In genomic region chr9:102352186-102353055, GRCm38 (mm10) we compare ENCODE assay signal across 8 mouse cellular contexts. TPM values are rescaled to one million over a fixed set of nuclear protein-coding genes. Genes with fewer than 3 reads are reported as not detected.
DNase-seq lines count a peak whose midpoint lies in the region; ATAC-seq and TF ChIP-seq lines count a peak whose summit lies in the region.

No protein-coding gene starts in this region.

- H3K4me2 ChIP-seq in kidney, embryonic 15.5 days, result peak overlapping the region; percentile 97
- H3K4me2 ChIP-seq in forebrain, embryonic 16.5 days (ENCODE audit: low read length), result peak overlapping the region; percentile 99

- H3K9ac ChIP-seq in kidney, embryonic 15.5 days, result no peak overlapping the region
- H3K9ac ChIP-seq in forebrain, embryonic 16.5 days (replicated peaks; ENCODE audit: low read depth, low read length), result peak overlapping the region; percentile 86

- no peaks in the 10 kb centered on the region for H3K9me3 ChIP-seq in kidney, embryonic 15.5 days (replicated peaks)
- no peaks in the 10 kb centered on the region for H3K9me3 ChIP-seq in forebrain, embryonic 16.5 days (ENCODE audit: control insufficient read depth, low read length)
- no peaks in the 10 kb centered on the region for H3K9me3 ChIP-seq in midbrain, embryonic 10.5 days (replicated peaks)

- H3K4me1 ChIP-seq in kidney, embryonic 15.5 days, result peaks cover 28% of the 10 kb centered on the region
- H3K4me1 ChIP-seq in forebrain, embryonic 16.5 days (replicated peaks; ENCODE audit: control insufficient read depth, insufficient read depth, low read length), result peaks cover 20% of the 10 kb centered on the region
- peaks cover 34% of the 10 kb centered on the region for H3K4me1 ChIP-seq in midbrain, embryonic 10.5 days
- no peaks in the 10 kb centered on the region for H3K4me1 ChIP-seq in lung, adult 2 months (ENCODE audit: control insufficient read depth, insufficient read depth, low read length)

- peak overlapping the region; percentile 59 for H3K4me3 ChIP-seq in kidney, embryonic 15.5 days (replicated peaks)
- peak overlapping the region; percentile 87 for H3K4me3 ChIP-seq in forebrain, embryonic 16.5 days (replicated peaks; ENCODE audit: low read length)
- H3K4me3 ChIP-seq in midbrain, embryonic 10.5 days, result peak overlapping the region; percentile 83
- H3K4me3 ChIP-seq in lung, adult 2 months (replicated peaks; ENCODE audit: extremely low read depth, low read depth, low read length), result no peak overlapping the region

- no peak for DNase-seq in kidney, adult 8-10 months
- DNase-seq in cerebellum, adult 9-11 months, result peak; percentile 60
- peak; percentile 59 for DNase-seq in midbrain, embryonic 10.5 days (ENCODE audit: low spot score)
- DNase-seq in spleen, adult 18-20 months, result no peak
- DNase-seq in left cerebral cortex, adult 9 months (ENCODE audit: low spot score in 2 of 2), result no peak
- DNase-seq in lung, adult 2 months, result no peak

- H3K36me3 ChIP-seq in kidney, embryonic 15.5 days, result no peaks in the 10 kb centered on the region
- no peaks in the 10 kb centered on the region for H3K36me3 ChIP-seq in forebrain, embryonic 16.5 days (ENCODE audit: control insufficient read depth, insufficient read depth)
- H3K36me3 ChIP-seq in midbrain, embryonic 10.5 days, result no peaks in the 10 kb centered on the region

- peaks cover 99% of the 10 kb centered on the region for H3K27me3 ChIP-seq in kidney, embryonic 15.5 days
- H3K27me3 ChIP-seq in forebrain, embryonic 16.5 days (replicated peaks; ENCODE audit: control insufficient read depth, insufficient read depth, low read length), result peaks cover 20% of the 10 kb centered on the region
- peaks cover 96% of the 10 kb centered on the region for H3K27me3 ChIP-seq in midbrain, embryonic 10.5 days (ENCODE audit: low read depth, poor library complexity, severe bottlenecking)

- no peak for ATAC-seq in kidney, embryonic 15.5 days (replicated peaks; ENCODE audit: low FRiP score)
- no peak for ATAC-seq in forebrain, embryonic 16.5 days

- no peak for TF ChIP-seq POLR2A in lung, adult 2 months (IDR thresholded peaks at IDR 0.05; ENCODE audit: borderline replicate concordance, extremely low read depth, low read depth, low read length)

- 3% methylated on average over 30 of the region's 30 CpGs for WGBS in kidney, embryonic 15.5 days
- WGBS in forebrain, embryonic 16.5 days, result 2% methylated on average over 30 of the region's 30 CpGs
- 3% methylated on average over 30 of the region's 30 CpGs for WGBS in midbrain, embryonic 10.5 days
- WGBS in lung, adult 2 months, result 11% methylated on average over 30 of the region's 30 CpGs

- no peak for TF ChIP-seq CTCF in lung, adult 2 months (IDR thresholded peaks at IDR 0.05; ENCODE audit: insufficient read depth, low read length)

- H3K27ac ChIP-seq in kidney, embryonic 15.5 days, result no peak overlapping the region
- peak overlapping the region; percentile 77 for H3K27ac ChIP-seq in forebrain, embryonic 16.5 days (ENCODE audit: low read length)
- peak overlapping the region; percentile 90 for H3K27ac ChIP-seq in midbrain, embryonic 10.5 days (replicated peaks)

RNA-seq across cellular contexts. Expression of gene Ephb1, which starts 2.1 kb away (rescaled TPM):
- polyA plus RNA-seq in kidney, embryonic 15.5 days (2015; fragmentation: Nextera tagmentation; extraction: Ambion mirVana), result 4.1 and 4.8 TPM in 2 replicates
- polyA plus RNA-seq in forebrain, embryonic 16.5 days (2015; fragmentation: Nextera tagmentation; extraction: Ambion mirVana), result 45.4 and 48.8 TPM in 2 replicates
- 9.5 and 14.7 TPM in 2 replicates for polyA plus RNA-seq in midbrain, embryonic 10.5 days (2016; fragmentation: Nextera tagmentation; extraction: Ambion mirVana)
- 1.00 and 1.1 TPM in 2 replicates for polyA plus RNA-seq in lung, adult 2 months (2012; rRNA removed)

Comparison
In these comparisons a context has a peak if more than half of its experiments do, and no peak if none do; other contexts are left out.
1. DNase-seq: peak in cerebellum, adult 9-11 months (single experiment) and midbrain, embryonic 10.5 days (single experiment); none in kidney, adult 8-10 months (0 of 2), spleen, adult 18-20 months (0 of 2), left cerebral cortex, adult 9 months (0 of 2) and lung, adult 2 months (single experiment).